Mouse (Mus musculus): ENCODE data around the gene Tmcc1. TPM values are rescaled to one million over a fixed set of nuclear protein-coding genes. Genes with fewer than 3 reads are reported as not detected.

Gene Tmcc1
- polyA plus RNA-seq, 1 experiment from 2014 or later, result 14.1 TPM

- Histone ChIP-seq H3K36me3 (ENCODE audit: control insufficient read depth, insufficient read depth, low read length) (no peaks in the 10 kb centered on the region; the same call in 1 of the 2 replicates), H3K27me3 (ENCODE audit: control insufficient read depth, insufficient read depth, low read length) (peaks cover 7% of the 10 kb centered on the region; the same call in 1 of the 2 replicates), H3K9me3 (ENCODE audit: control insufficient read depth, low read length) (no peaks in the 10 kb centered on the region), H3K4me3 (ENCODE audit: low read length) (peak overlapping the region; percentile 71), H3K4me1 (ENCODE audit: control insufficient read depth, insufficient read depth, low read length) (peaks cover 50% of the 10 kb centered on the region), H3K4me2 (replicated peaks; ENCODE audit: low read depth, low read length) (peak overlapping the region; percentile 92), H3K9ac (ENCODE audit: low read depth, low read length) (peak overlapping the region; percentile 78; the same call in 1 of the 2 replicates), H3K27ac (ENCODE audit: low read depth, low read length) (peak overlapping the region; percentile 51; the same call in 1 of the 2 replicates)
- ATAC-seq (ENCODE audit: low FRiP score, low TSS enrichment), result no peak
- 22% methylated on average over 10 of the region's 10 CpGs for WGBS
These were observed 201.2 kb downstream of the Tmcc1 start for GRCm38 (mm10) chr6:115991881-115992620.

GRCm38 (mm10) chr6:115991108-115991880, 202.0 kb downstream of the Tmcc1 start:
- H3K27ac ChIP-seq (ENCODE audit: low read depth, low read length), result peak overlapping the region; percentile 51; the same call in 1 of the 2 replicates
- ATAC-seq (ENCODE audit: low FRiP score, low TSS enrichment), result no peak

GRCm38 (mm10) chr6:115990479-115990878, 202.8 kb downstream of the Tmcc1 start:
- H3K36me3 ChIP-seq (ENCODE audit: control insufficient read depth, insufficient read depth, low read length), result no peaks in the 10 kb centered on the region; the same call in 1 of the 2 replicates
- no peaks in the 10 kb centered on the region for H3K9me3 ChIP-seq (ENCODE audit: control insufficient read depth, low read length)
- no peak for ATAC-seq (ENCODE audit: low FRiP score, low TSS enrichment)
- H3K27ac ChIP-seq (ENCODE audit: low read depth, low read length), result peak overlapping the region; percentile 51; the same call in 1 of the 2 replicates
- H3K4me1 ChIP-seq (ENCODE audit: control insufficient read depth, insufficient read depth, low read length), result peaks cover 61% of the 10 kb centered on the region
- WGBS, result 75% methylated on average over 9 of the region's 9 CpGs
- H3K27me3 ChIP-seq (ENCODE audit: control insufficient read depth, insufficient read depth, low read length), result peaks cover 7% of the 10 kb centered on the region; the same call in 1 of the 2 replicates
- peak overlapping the region; percentile 92 for H3K4me2 ChIP-seq (replicated peaks; ENCODE audit: low read depth, low read length)
- H3K9ac ChIP-seq (ENCODE audit: low read depth, low read length), result peak overlapping the region; percentile 78; the same call in 1 of the 2 replicates
- peak overlapping the region; percentile 71 for H3K4me3 ChIP-seq (ENCODE audit: low read length)

More at GRCm38 (mm10) chr6:115991108-115991880, 202.0 kb downstream of the Tmcc1 start:
- Histone ChIP-seq H3K4me2 (replicated peaks; ENCODE audit: low read depth, low read length) (peak overlapping the region; percentile 92), H3K9ac (ENCODE audit: low read depth, low read length) (peak overlapping the region; percentile 78; the same call in 1 of the 2 replicates), H3K4me3 (ENCODE audit: low read length) (peak overlapping the region; percentile 71), H3K9me3 (ENCODE audit: control insufficient read depth, low read length) (no peaks in the 10 kb centered on the region), H3K4me1 (ENCODE audit: control insufficient read depth, insufficient read depth, low read length) (peaks cover 55% of the 10 kb centered on the region), H3K27me3 (ENCODE audit: control insufficient read depth, insufficient read depth, low read length) (peaks cover 7% of the 10 kb centered on the region; the same call in 1 of the 2 replicates), H3K36me3 (ENCODE audit: control insufficient read depth, insufficient read depth, low read length) (no peaks in the 10 kb centered on the region; the same call in 1 of the 2 replicates)
- 26% methylated on average over 13 of the region's 13 CpGs for WGBS

- Histone ChIP-seq H3K4me2 (replicated peaks; ENCODE audit: low read depth, low read length) (peak overlapping the region; percentile 92; the same call in 1 of the 2 replicates), H3K9me3 (ENCODE audit: control insufficient read depth, low read length) (no peaks in the 10 kb centered on the region), H3K27ac (ENCODE audit: low read depth, low read length) (no peak overlapping the region), H3K9ac (ENCODE audit: low read depth, low read length) (peak overlapping the region; percentile 78), H3K4me3 (ENCODE audit: low read length) (peak overlapping the region; percentile 71), H3K4me1 (ENCODE audit: control insufficient read depth, insufficient read depth, low read length) (peaks cover 65% of the 10 kb centered on the region), H3K36me3 (ENCODE audit: control insufficient read depth, insufficient read depth, low read length) (no peaks in the 10 kb centered on the region; the same call in 1 of the 2 replicates), H3K27me3 (ENCODE audit: control insufficient read depth, insufficient read depth, low read length) (peaks cover 7% of the 10 kb centered on the region; the same call in 1 of the 2 replicates)
- no peak for ATAC-seq (ENCODE audit: low FRiP score, low TSS enrichment)
- WGBS, result 83% methylated on average over 3 of the region's 3 CpGs
These were observed 203.2 kb downstream of the Tmcc1 start for GRCm38 (mm10) chr6:115990056-115990455.

- WGBS, result 83% methylated on average over 4 of the region's 4 CpGs
- H3K36me3 ChIP-seq (ENCODE audit: control insufficient read depth, insufficient read depth, low read length), result no peaks in the 10 kb centered on the region; the same call in 1 of the 2 replicates
- peak overlapping the region; percentile 71 for H3K4me3 ChIP-seq (ENCODE audit: low read length)
- H3K9ac ChIP-seq (ENCODE audit: low read depth, low read length), result peak overlapping the region; percentile 78
- H3K4me1 ChIP-seq (ENCODE audit: control insufficient read depth, insufficient read depth, low read length), result peaks cover 69% of the 10 kb centered on the region
- H3K9me3 ChIP-seq (ENCODE audit: control insufficient read depth, low read length), result no peaks in the 10 kb centered on the region
- no peak for ATAC-seq (ENCODE audit: low FRiP score, low TSS enrichment)
- H3K4me2 ChIP-seq (replicated peaks; ENCODE audit: low read depth, low read length), result peak overlapping the region; percentile 92
- peaks cover 7% of the 10 kb centered on the region; the same call in 1 of the 2 replicates for H3K27me3 ChIP-seq (ENCODE audit: control insufficient read depth, insufficient read depth, low read length)
- H3K27ac ChIP-seq (ENCODE audit: low read depth, low read length), result no peak overlapping the region
These were observed 203.7 kb downstream of the Tmcc1 start for GRCm38 (mm10) chr6:115989607-115990006.

GRCm38 (mm10) chr6:115989032-115989431, 204.3 kb downstream of the Tmcc1 start:
- no peak for ATAC-seq (ENCODE audit: low FRiP score, low TSS enrichment)
- peak overlapping the region; percentile 92 for H3K4me2 ChIP-seq (replicated peaks; ENCODE audit: low read depth, low read length)
- H3K27me3 ChIP-seq (ENCODE audit: control insufficient read depth, insufficient read depth, low read length), result peaks cover 4% of the 10 kb centered on the region; the same call in 1 of the 2 replicates
- peak overlapping the region; percentile 78; the same call in 1 of the 2 replicates for H3K9ac ChIP-seq (ENCODE audit: low read depth, low read length)
- H3K9me3 ChIP-seq (ENCODE audit: control insufficient read depth, low read length), result no peaks in the 10 kb centered on the region
- H3K27ac ChIP-seq (ENCODE audit: low read depth, low read length), result no peak overlapping the region
- H3K36me3 ChIP-seq (ENCODE audit: control insufficient read depth, insufficient read depth, low read length), result no peaks in the 10 kb centered on the region; the same call in 1 of the 2 replicates
- H3K4me3 ChIP-seq (ENCODE audit: low read length), result peak overlapping the region; percentile 71; the same call in 1 of the 2 replicates
- WGBS, result 70% methylated on average over 5 of the region's 5 CpGs
- H3K4me1 ChIP-seq (ENCODE audit: control insufficient read depth, insufficient read depth, low read length), result peaks cover 75% of the 10 kb centered on the region

GRCm38 (mm10) chr6:115987096-115987747, 206.1 kb downstream of the Tmcc1 start:
- WGBS, result 48% methylated on average over 9 of the region's 9 CpGs
- ATAC-seq (ENCODE audit: low FRiP score, low TSS enrichment), result no peak
- H3K4me1 ChIP-seq (ENCODE audit: control insufficient read depth, insufficient read depth, low read length), result peaks cover 76% of the 10 kb centered on the region
- H3K27ac ChIP-seq (ENCODE audit: low read depth, low read length), result peak overlapping the region; percentile 51; the same call in 1 of the 2 replicates
- no peaks in the 10 kb centered on the region for H3K27me3 ChIP-seq (ENCODE audit: control insufficient read depth, insufficient read depth, low read length)
- peak overlapping the region; percentile 31 for H3K4me2 ChIP-seq (replicated peaks; ENCODE audit: low read depth, low read length)
- H3K4me3 ChIP-seq (ENCODE audit: low read length), result peak overlapping the region; percentile 0; the same call in 1 of the 2 replicates
- H3K36me3 ChIP-seq (ENCODE audit: control insufficient read depth, insufficient read depth, low read length), result no peaks in the 10 kb centered on the region; the same call in 1 of the 2 replicates
- peak overlapping the region; percentile 28; the same call in 1 of the 2 replicates for H3K9ac ChIP-seq (ENCODE audit: low read depth, low read length)
- no peaks in the 10 kb centered on the region for H3K9me3 ChIP-seq (ENCODE audit: control insufficient read depth, low read length)

GRCm38 (mm10) chr6:115986472-115987095, 206.7 kb downstream of the Tmcc1 start:
- Histone ChIP-seq H3K4me2 (replicated peaks; ENCODE audit: low read depth, low read length) (peak overlapping the region; percentile 31; the same call in 1 of the 2 replicates), H3K27me3 (ENCODE audit: control insufficient read depth, insufficient read depth, low read length) (no peaks in the 10 kb centered on the region), H3K27ac (ENCODE audit: low read depth, low read length) (peak overlapping the region; percentile 47; the same call in 1 of the 2 replicates), H3K9ac (ENCODE audit: low read depth, low read length) (0 out of 2 replicates have a peak overlapping the region, but pooled peaks have one; percentile 28), H3K4me3 (ENCODE audit: low read length) (peak overlapping the region; percentile 0; the same call in 1 of the 2 replicates), H3K4me1 (ENCODE audit: control insufficient read depth, insufficient read depth, low read length) (peaks cover 74% of the 10 kb centered on the region), H3K9me3 (ENCODE audit: control insufficient read depth, low read length) (no peaks in the 10 kb centered on the region), H3K36me3 (ENCODE audit: control insufficient read depth, insufficient read depth, low read length) (no peaks in the 10 kb centered on the region; the same call in 1 of the 2 replicates)
- no peak for ATAC-seq (ENCODE audit: low FRiP score, low TSS enrichment)
- 52% methylated on average over 12 of the region's 12 CpGs for WGBS
